Mouse (Mus musculus) activated CD4-positive, CD25-positive, alpha-beta regulatory T cell (primary cell): Measurements from ENCODE around the gene Agpat2. TPM values are rescaled to one million over a fixed set of nuclear protein-coding genes. Genes with fewer than 3 reads are reported as not detected.

Experiments
- polyA plus RNA-seq, 2 experiments: library from polyadenylated mRNA; unstranded; fragments of 100-300 nt; shearing (Covaris generic); gene quantifications; one replicate each; pipeline ENCODE4 v1.2.1; 2017

Agpat2 gene
- 10 to 100 TPM; 16.6 to 23.4 TPM for polyA plus RNA-seq

GRCm38 (mm10) chr2:26603720-26604671, at the start of gene Agpat2:
Agpat2 (minus strand) TSS chr2:26604417.

GRCm38 (mm10) chr2:26627921-26628739, 23.9 kb upstream of the Agpat2 start, which contains the start of gene Fam69b:
Fam69b (plus strand) TSS chr2:26628457.

GRCm38 (mm10) chr2:26586294-26587043, 17.7 kb downstream of the Agpat2 start, which contains the start of gene Gm20532:
Gm20532 (plus strand) TSS chr2:26586639.

GRCm38 (mm10) chr2:26579714-26580113, 24.5 kb downstream of the Agpat2 start, which contains the start of gene Egfl7:
Egfl7 (plus strand) TSS chr2:26580014.

Other genes with a start within 250 kb of the Agpat2 start
- 1 to 10 TPM; 2.2 to 5.9 TPM for gene Card9, start 243.5 kb downstream of the Agpat2 start, polyA plus RNA-seq
- 10 to 100 TPM; 33.2 to 37.9 TPM for gene Snapc4, start 223.8 kb downstream of the Agpat2 start, polyA plus RNA-seq
- 100 to 1,000 TPM; 141 to 145 TPM for gene Entr1, start 215.1 kb downstream of the Agpat2 start, polyA plus RNA-seq
- 10 to 100 TPM; 77.5 to 86.2 TPM for gene Pmpca, start 215.1 kb downstream of the Agpat2 start, polyA plus RNA-seq
- gene Inpp5e, start 195.2 kb downstream of the Agpat2 start, polyA plus RNA-seq, result 10 to 100 TPM; 26.4 to 29.8 TPM
- 10 to 100 TPM; 21.7 to 46.1 TPM for gene Sec16a, start 159.2 kb downstream of the Agpat2 start, polyA plus RNA-seq
- 10 to 100 TPM; 27.3 to 44.7 TPM for gene Notch1, start 87.8 kb downstream of the Agpat2 start, polyA plus RNA-seq
- 1 to 10 TPM in 1 of 2 experiments, under 1 TPM in 1; 0.93 to 1.8 TPM for gene Egfl7, start 24.4 kb downstream of the Agpat2 start, polyA plus RNA-seq
- gene Gm20532, start 17.8 kb downstream of the Agpat2 start, polyA plus RNA-seq, result not detected
- 10 to 100 TPM in 1 of 2 experiments, 1 to 10 TPM in 1; 3.8 to 10.7 TPM for gene Fam69b, start 24.0 kb upstream of the Agpat2 start, polyA plus RNA-seq
- gene Lcn4, start 66.9 kb upstream of the Agpat2 start, polyA plus RNA-seq, result 1 to 10 TPM in 1 of 2 experiments, under 1 TPM in 1; 0.29 to 3.0 TPM